Mouse (Mus musculus) liver, embryonic 12.5 days (tissue): ENCODE data around the gene Klc4. TPM values are rescaled to one million over a fixed set of nuclear protein-coding genes. Genes with fewer than 3 reads are reported as not detected.
A peak's percentile ranks its signal among the peaks of the same experiment; 100 is the strongest.

Experiments used
- ATAC-seq: fragments of 200-750 bp; cut with Nextera tagmentation; 2 replicates; pipeline ENCODE4 v1.8.0; 2017; ENCODE audit warnings: moderate number of reproducible peaks, mild to moderate bottlenecking, moderate library complexity
- H3K27ac ChIP-seq: fragments of 300-500 bp; sonication (generic); 2 replicates; pipeline ENCODE4 v1.5.1; 2016; ENCODE audit warnings: mild to moderate bottlenecking
- H3K27me3 ChIP-seq: fragments of 300-500 bp; sonication (generic); replicated peaks from 2 replicates; pipeline ENCODE4 v1.6.1; 2016; ENCODE audit warnings: mild to moderate bottlenecking, moderate library complexity
- H3K36me3 ChIP-seq: fragments of 300-500 bp; sonication (generic); 2 replicates; pipeline ENCODE4 v1.6.1; 2016; ENCODE audit warnings: mild to moderate bottlenecking, moderate library complexity
- H3K4me1 ChIP-seq: fragments of 300-500 bp; sonication (generic); 2 replicates; pipeline ENCODE4 v1.6.1; 2016
- H3K4me2 ChIP-seq: fragments of 300-500 bp; sonication (generic); 2 replicates; pipeline ENCODE4 v1.6.1; 2016; ENCODE audit warnings: mild to moderate bottlenecking, moderate library complexity
- H3K4me3 ChIP-seq: fragments of 300-500 bp; sonication (generic); 2 replicates; pipeline ENCODE4 v1.5.1; 2016; ENCODE audit warnings: mild to moderate bottlenecking, moderate library complexity
- H3K9ac ChIP-seq: fragments of 300-500 bp; sonication (generic); 2 replicates; pipeline ENCODE4 v1.6.1; 2016; ENCODE audit warnings: mild to moderate bottlenecking, moderate library complexity
- H3K9me3 ChIP-seq: fragments of 300-500 bp; sonication (generic); replicated peaks from 2 replicates; pipeline ENCODE4 v1.6.1; 2016; ENCODE audit warnings: mild to moderate bottlenecking, moderate library complexity
- WGBS: fragments of 180-500 bp; shearing (Covaris S2); methylation state at CpG from one replicate; pipeline ENCODE4 v1.1.7; 2016; ENCODE audit not compliant: insufficient replicate concordance; 5-methylcytosine and 5-hydroxymethylcytosine counted together
- polyA plus RNA-seq: library from polyadenylated mRNA; unstranded; fragments of >200 nt; fragmentation: Nextera tagmentation; extraction: Ambion mirVana; gene quantifications from 2 replicates; pipeline ENCODE4 v1.2.1, GENCODE M21; 2016

Gene Klc4
- polyA plus RNA-seq, 1 experiment from 2014 or later, result 6.3 TPM

GRCm38 (mm10) chr17:46595336-46595735 lies 50.5 kb downstream of the Klc4 start:
- Histone ChIP-seq H3K27me3 (no peaks in the 10 kb centered on the region), H3K9ac (no peak overlapping the region), H3K27ac (no peak overlapping the region), H3K4me1 (peaks cover 23% of the 10 kb centered on the region), H3K36me3 (no peaks in the 10 kb centered on the region; the same call in 1 of the 2 replicates), H3K4me3 (no peak overlapping the region), H3K9me3 (no peaks in the 10 kb centered on the region), H3K4me2 (no peak overlapping the region)
- no peak for ATAC-seq
- 80% methylated on average over 6 of the region's 6 CpGs for WGBS

- 59% methylated on average over 9 of the region's 9 CpGs for WGBS
- peaks cover 30% of the 10 kb centered on the region for H3K4me1 ChIP-seq
- H3K9me3 ChIP-seq, result no peaks in the 10 kb centered on the region
- H3K36me3 ChIP-seq, result peaks cover 4% of the 10 kb centered on the region
- no peak overlapping the region for H3K9ac ChIP-seq
- ATAC-seq, result peak; percentile 3; the same call in 1 of the 2 replicates
- H3K27ac ChIP-seq, result no peak overlapping the region
- no peak overlapping the region for H3K4me2 ChIP-seq
- H3K4me3 ChIP-seq, result no peak overlapping the region
- H3K27me3 ChIP-seq, result no peaks in the 10 kb centered on the region
Measured at GRCm38 (mm10) chr17:46594606-46595005, 51.2 kb downstream of the Klc4 start.

DNA sequence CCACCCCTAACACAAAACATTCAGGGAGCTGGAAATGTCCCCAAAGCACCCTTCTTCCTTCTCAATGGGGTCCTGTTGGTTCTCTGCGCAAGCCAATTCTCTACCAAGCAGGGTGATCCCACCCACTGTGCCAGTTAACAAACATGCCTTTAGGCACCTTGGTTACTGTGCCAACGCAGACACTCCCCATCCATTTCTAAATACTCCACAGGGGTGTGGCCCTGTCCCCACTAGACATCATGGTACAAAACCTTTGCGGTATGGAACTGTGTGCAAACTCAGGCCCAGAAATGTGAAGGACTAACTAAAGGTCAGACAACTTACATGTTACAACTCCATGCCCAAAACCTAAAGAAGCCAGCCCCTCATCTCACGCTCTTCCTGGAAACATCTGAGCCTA lies 52.7 kb downstream of the Klc4 start:
- H3K4me1 ChIP-seq, result peaks cover 39% of the 10 kb centered on the region
- no peak overlapping the region for H3K27ac ChIP-seq
- H3K36me3 ChIP-seq, result peaks cover 4% of the 10 kb centered on the region
- no peak overlapping the region for H3K4me3 ChIP-seq
- H3K9me3 ChIP-seq, result no peaks in the 10 kb centered on the region
- no peaks in the 10 kb centered on the region for H3K27me3 ChIP-seq
- no peak overlapping the region for H3K9ac ChIP-seq
- no peak overlapping the region for H3K4me2 ChIP-seq
- no peak for ATAC-seq
- 86% methylated on average over 4 of the region's 4 CpGs for WGBS

GRCm38 (mm10) chr17:46591406-46591805 lies 54.4 kb downstream of the Klc4 start:
- no peaks in the 10 kb centered on the region for H3K27me3 ChIP-seq
- H3K9me3 ChIP-seq, result no peaks in the 10 kb centered on the region
- H3K27ac ChIP-seq, result no peak overlapping the region
- H3K9ac ChIP-seq, result no peak overlapping the region
- no peak overlapping the region for H3K4me3 ChIP-seq
- H3K4me2 ChIP-seq, result no peak overlapping the region
- H3K4me1 ChIP-seq, result peaks cover 34% of the 10 kb centered on the region; the same call in 1 of the 2 replicates
- peaks cover 4% of the 10 kb centered on the region; the same call in 1 of the 2 replicates for H3K36me3 ChIP-seq
- WGBS, result 81% methylated on average over 19 of the region's 19 CpGs
- ATAC-seq, result no peak

DNA sequence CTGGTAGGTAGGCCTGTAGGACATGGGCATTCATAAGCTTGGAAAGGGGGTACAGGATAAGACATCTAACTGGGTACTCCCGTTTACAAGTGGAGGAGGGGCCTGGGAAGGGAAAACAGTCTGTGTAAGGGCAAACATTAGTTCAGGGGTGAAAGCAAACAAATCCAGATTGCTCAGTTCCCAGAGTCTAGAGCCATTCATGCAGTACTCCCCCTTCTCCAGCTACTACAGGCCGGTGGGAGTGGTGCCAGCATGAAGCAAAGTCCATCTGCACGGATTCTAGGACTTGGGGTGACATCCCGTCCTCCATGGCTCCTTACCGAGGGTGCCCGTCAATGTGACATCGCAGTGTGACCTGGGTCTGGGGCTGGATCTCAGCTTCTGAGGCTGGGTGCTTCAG lies 55.4 kb downstream of the Klc4 start:
- no peaks in the 10 kb centered on the region for H3K9me3 ChIP-seq
- no peak overlapping the region for H3K4me3 ChIP-seq
- no peak overlapping the region for H3K9ac ChIP-seq
- no peaks in the 10 kb centered on the region for H3K27me3 ChIP-seq
- ATAC-seq, result peak; percentile 52
- H3K4me1 ChIP-seq, result peaks cover 34% of the 10 kb centered on the region; the same call in 1 of the 2 replicates
- WGBS, result 68% methylated on average over 7 of the region's 7 CpGs
- H3K4me2 ChIP-seq, result no peak overlapping the region
- peak overlapping the region; percentile 67 for H3K27ac ChIP-seq
- peaks cover 11% of the 10 kb centered on the region for H3K36me3 ChIP-seq

GRCm38 (mm10) chr17:46589635-46590314 lies 56.0 kb downstream of the Klc4 start:
- Histone ChIP-seq H3K9me3 (no peaks in the 10 kb centered on the region), H3K27me3 (no peaks in the 10 kb centered on the region), H3K9ac (no peak overlapping the region), H3K4me1 (peaks cover 29% of the 10 kb centered on the region; the same call in 1 of the 2 replicates), H3K4me2 (no peak overlapping the region), H3K36me3 (peaks cover 11% of the 10 kb centered on the region), H3K4me3 (no peak overlapping the region), H3K27ac (no peak overlapping the region; the same call in 1 of the 2 replicates)
- ATAC-seq, result peak; percentile 18; the same call in 1 of the 2 replicates
- 81% methylated on average over 16 of the region's 16 CpGs for WGBS

DNA sequence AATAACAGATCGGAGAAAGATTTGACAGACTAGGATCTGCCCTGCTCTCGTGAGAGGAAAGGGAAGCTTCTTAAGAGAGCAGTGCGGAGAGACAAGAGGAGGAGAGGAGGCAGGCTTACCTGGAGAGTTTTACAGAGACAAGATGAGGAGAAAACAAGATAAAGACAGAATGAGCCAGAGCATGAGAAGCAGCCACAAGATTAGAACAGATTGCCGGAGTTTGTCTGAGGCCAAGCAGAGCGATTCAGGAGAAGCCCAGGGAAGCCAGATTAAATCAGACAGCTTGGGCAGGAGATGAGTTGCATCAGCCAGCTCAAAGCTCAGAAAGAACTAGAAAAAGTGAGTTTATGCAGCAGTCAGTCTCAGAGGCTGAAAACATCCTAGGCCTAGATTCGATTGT lies 56.9 kb downstream of the Klc4 start:
- H3K4me1 ChIP-seq, result peaks cover 25% of the 10 kb centered on the region; the same call in 1 of the 2 replicates
- H3K27me3 ChIP-seq, result no peaks in the 10 kb centered on the region
- no peak overlapping the region for H3K4me3 ChIP-seq
- 66% methylated on average over 6 of the region's 6 CpGs for WGBS
- H3K9me3 ChIP-seq, result no peaks in the 10 kb centered on the region
- ATAC-seq, result no peak
- no peak overlapping the region for H3K4me2 ChIP-seq
- no peak overlapping the region for H3K9ac ChIP-seq
- H3K36me3 ChIP-seq, result peaks cover 11% of the 10 kb centered on the region
- H3K27ac ChIP-seq, result no peak overlapping the region

GRCm38 (mm10) chr17:46588173-46588572 lies 57.6 kb downstream of the Klc4 start:
- H3K36me3 ChIP-seq, result peaks cover 11% of the 10 kb centered on the region
- no peak overlapping the region for H3K9ac ChIP-seq
- H3K9me3 ChIP-seq, result no peaks in the 10 kb centered on the region
- H3K4me1 ChIP-seq, result peaks cover 25% of the 10 kb centered on the region; the same call in 1 of the 2 replicates
- H3K27me3 ChIP-seq, result no peaks in the 10 kb centered on the region
- no peak overlapping the region for H3K27ac ChIP-seq
- WGBS, result 25% methylated on average over 9 of the region's 9 CpGs
- no peak overlapping the region for H3K4me3 ChIP-seq
- no peak for ATAC-seq
- H3K4me2 ChIP-seq, result no peak overlapping the region

- 69% methylated on average over 8 of the region's 8 CpGs for WGBS
- Histone ChIP-seq H3K4me1 (peaks cover 25% of the 10 kb centered on the region; the same call in 1 of the 2 replicates), H3K36me3 (peaks cover 15% of the 10 kb centered on the region), H3K4me2 (no peak overlapping the region), H3K9ac (no peak overlapping the region), H3K27ac (no peak overlapping the region), H3K9me3 (no peaks in the 10 kb centered on the region), H3K27me3 (no peaks in the 10 kb centered on the region), H3K4me3 (no peak overlapping the region)
- no peak for ATAC-seq
Measured at GRCm38 (mm10) chr17:46586327-46586726, 59.5 kb downstream of the Klc4 start.

Other genes starting within 250 kb of the Klc4 start
- gene Crip3, start 217.1 kb downstream of the Klc4 start, polyA plus RNA-seq, result 0.25 TPM in 1 of 2 replicates, not detected in the other
- gene Slc22a7, start 207.6 kb downstream of the Klc4 start, polyA plus RNA-seq, result not detected in 2 replicates
- gene Ttbk1, start 158.3 kb downstream of the Klc4 start, polyA plus RNA-seq, result 0.02 and 0.11 TPM in 2 replicates
- gene Dnph1, start 149.3 kb downstream of the Klc4 start, polyA plus RNA-seq, result 38.5 and 39.3 TPM in 2 replicates
- gene Cul9, start 99.6 kb downstream of the Klc4 start, polyA plus RNA-seq, result 0.69 and 0.93 TPM in 2 replicates
- gene Srf, start 89.8 kb downstream of the Klc4 start, polyA plus RNA-seq, result 6.6 and 6.8 TPM in 2 replicates
- 16.8 and 17.7 TPM in 2 replicates for gene Ptk7, start 16.5 kb downstream of the Klc4 start, polyA plus RNA-seq
- gene Mrpl2, start 207 bp upstream of the Klc4 start, polyA plus RNA-seq, result 95.0 and 106 TPM in 2 replicates
- gene Cul7, start 4.3 kb upstream of the Klc4 start, polyA plus RNA-seq, result 16.9 and 18.3 TPM in 2 replicates
- gene Rrp36, start 28.3 kb upstream of the Klc4 start, polyA plus RNA-seq, result 37.0 and 37.3 TPM in 2 replicates
- 67.4 and 77.4 TPM in 2 replicates for gene Mea1, start 32.8 kb upstream of the Klc4 start, polyA plus RNA-seq
- 83.4 and 85.0 TPM in 2 replicates for gene Klhdc3, start 34.9 kb upstream of the Klc4 start, polyA plus RNA-seq
- gene Ppp2r5d, start 59.1 kb upstream of the Klc4 start, polyA plus RNA-seq, result 48.3 and 49.1 TPM in 2 replicates
- gene Pex6, start 65.4 kb upstream of the Klc4 start, polyA plus RNA-seq, result 20.7 and 21.1 TPM in 2 replicates
- gene Gnmt, start 83.1 kb upstream of the Klc4 start, polyA plus RNA-seq, result 5.8 and 6.7 TPM in 2 replicates
- 39.6 and 39.7 TPM in 2 replicates for gene Cnpy3, start 106.2 kb upstream of the Klc4 start, polyA plus RNA-seq
- gene Ptcra, start 117.7 kb upstream of the Klc4 start, polyA plus RNA-seq, result 0.60 and 0.62 TPM in 2 replicates
- gene 2310039H08Rik, start 126.6 kb upstream of the Klc4 start, polyA plus RNA-seq, result 55.2 and 56.5 TPM in 2 replicates
- gene Rpl7l1, start 136.7 kb upstream of the Klc4 start, polyA plus RNA-seq, result 140 and 144 TPM in 2 replicates
- 4.8 and 5.2 TPM in 2 replicates for gene Bicral, start 212.5 kb upstream of the Klc4 start, polyA plus RNA-seq
- 34.2 and 36.4 TPM in 2 replicates for gene Tbcc, start 244.7 kb upstream of the Klc4 start, polyA plus RNA-seq